Mouse (Mus musculus) forebrain, embryonic 10.5 days (tissue): ENCODE results near the gene Nsun4. TPM values are rescaled to one million over a fixed set of nuclear protein-coding genes. Genes with fewer than 3 reads are reported as not detected.

Source experiments
- DNase-seq: peaks from one replicate; pipeline ENCODE4 v3.0.0-alpha.2; 2017; ENCODE audit warnings: low spot score; ENCODE audit errors: extremely low spot score
- H3K27ac ChIP-seq: fragments of 300-500 bp; sonication (generic); 2 replicates; pipeline ENCODE4 v1.5.1; 2016; ENCODE audit warnings: mild to moderate bottlenecking
- H3K27me3 ChIP-seq: fragments of 300-500 bp; sonication (generic); 2 replicates; pipeline ENCODE4 v1.6.1; 2016; ENCODE audit warnings: mild to moderate bottlenecking; ENCODE audit not compliant: poor library complexity, severe bottlenecking
- H3K36me3 ChIP-seq: fragments of 300-500 bp; sonication (generic); replicated peaks from 2 replicates; pipeline ENCODE4 v1.6.1; 2016; ENCODE audit warnings: mild to moderate bottlenecking, moderate library complexity
- H3K4me1 ChIP-seq: fragments of 300-500 bp; sonication (generic); 2 replicates; pipeline ENCODE4 v1.6.1; 2016
- H3K4me3 ChIP-seq: fragments of 300-500 bp; sonication (generic); 2 replicates; pipeline ENCODE4 v1.5.1; 2016; ENCODE audit warnings: mild to moderate bottlenecking, moderate library complexity
- H3K9me3 ChIP-seq: fragments of 300-500 bp; sonication (generic); 2 replicates; pipeline ENCODE4 v1.6.1; 2016; ENCODE audit warnings: mild to moderate bottlenecking, moderate library complexity
- WGBS: fragments of 180-500 bp; shearing (Covaris S2); methylation state at CpG from one replicate; pipeline ENCODE4 v1.1.7; 2016; 5-methylcytosine and 5-hydroxymethylcytosine counted together
- polyA plus RNA-seq: library from polyadenylated mRNA; unstranded; fragments of >200 nt; fragmentation: Nextera tagmentation; extraction: Ambion mirVana; gene quantifications from 2 replicates; pipeline ENCODE4 v1.2.1, GENCODE M21; 2016

The Nsun4 gene
- polyA plus RNA-seq, 1 experiment from 2014 or later, result 18.0 TPM

GRCm38 (mm10) chr4:116033374-116033773, 20.3 kb downstream of the Nsun4 start:
- 93% methylated on average over 5 of the region's 5 CpGs for WGBS

GRCm38 (mm10) chr4:116032906-116033305, 20.8 kb downstream of the Nsun4 start:
- H3K4me1 ChIP-seq, result no peaks in the 10 kb centered on the region
- no peak overlapping the region for H3K27ac ChIP-seq
- no peaks in the 10 kb centered on the region for H3K9me3 ChIP-seq
- H3K36me3 ChIP-seq, result peaks cover 45% of the 10 kb centered on the region
- no peak overlapping the region for H3K4me3 ChIP-seq
- no peaks in the 10 kb centered on the region for H3K27me3 ChIP-seq
- 91% methylated on average over 9 of the region's 9 CpGs for WGBS
- DNase-seq, result no peak

More at GRCm38 (mm10) chr4:116033374-116033773, 20.3 kb downstream of the Nsun4 start:
- no peaks in the 10 kb centered on the region for H3K4me1 ChIP-seq
- H3K36me3 ChIP-seq, result peaks cover 46% of the 10 kb centered on the region
- H3K27ac ChIP-seq, result no peak overlapping the region
- H3K9me3 ChIP-seq, result no peaks in the 10 kb centered on the region
- DNase-seq, result no peak
- H3K4me3 ChIP-seq, result no peak overlapping the region
- H3K27me3 ChIP-seq, result no peaks in the 10 kb centered on the region

- DNase-seq, result no peak
- peak within 1 kb of the TSS; percentile 79 for H3K27ac ChIP-seq
- H3K4me1 ChIP-seq, result peaks cover 29% of the 10 kb centered on the region
- no peaks in the 10 kb centered on the region for H3K9me3 ChIP-seq
- no peaks in the 10 kb centered on the region for H3K36me3 ChIP-seq
- peaks cover 89% of the 10 kb centered on the region for H3K27me3 ChIP-seq
- H3K4me3 ChIP-seq, result peak within 1 kb of the TSS; percentile 73
- WGBS, result 6% methylated on average over 18 of the region's 18 CpGs
Observed at GRCm38 (mm10) chr4:116017902-116018746, 35.6 kb downstream of the Nsun4 start, which contains the start of gene Faah. Faah (minus strand) TSS chr4:116017926.

- Histone ChIP-seq H3K4me1 (peaks cover 29% of the 10 kb centered on the region), H3K36me3 (no peaks in the 10 kb centered on the region), H3K27me3 (peaks cover 86% of the 10 kb centered on the region), H3K27ac (peak overlapping the region; percentile 79), H3K4me3 (peak overlapping the region; percentile 73), H3K9me3 (no peaks in the 10 kb centered on the region)
- WGBS, result under 1% methylated on average over 60 of the region's 60 CpGs
- peak; percentile 77 for DNase-seq
Observed at GRCm38 (mm10) chr4:116017300-116017901, 36.3 kb downstream of the Nsun4 start.

GRCm38 (mm10) chr4:116016862-116017299, 36.8 kb downstream of the Nsun4 start:
- Histone ChIP-seq H3K36me3 (no peaks in the 10 kb centered on the region), H3K27me3 (peaks cover 81% of the 10 kb centered on the region), H3K9me3 (no peaks in the 10 kb centered on the region), H3K4me1 (peaks cover 29% of the 10 kb centered on the region), H3K4me3 (peak overlapping the region; percentile 73), H3K27ac (peak overlapping the region; percentile 79)
- DNase-seq, result no peak
- WGBS, result 12% methylated on average over 16 of the region's 16 CpGs

- no peaks in the 10 kb centered on the region for H3K36me3 ChIP-seq
- peaks cover 78% of the 10 kb centered on the region for H3K27me3 ChIP-seq
- 58% methylated on average over 3 of the region's 3 CpGs for WGBS
- no peak overlapping the region for H3K27ac ChIP-seq
- DNase-seq, result no peak
- peaks cover 29% of the 10 kb centered on the region for H3K4me1 ChIP-seq
- H3K9me3 ChIP-seq, result no peaks in the 10 kb centered on the region
- no peak overlapping the region for H3K4me3 ChIP-seq
Observed at GRCm38 (mm10) chr4:116016396-116016795, 37.3 kb downstream of the Nsun4 start.

- WGBS, result 69% methylated on average over 8 of the region's 8 CpGs
- Histone ChIP-seq H3K27ac (no peak overlapping the region), H3K4me3 (no peak overlapping the region), H3K9me3 (no peaks in the 10 kb centered on the region), H3K4me1 (peaks cover 29% of the 10 kb centered on the region), H3K36me3 (no peaks in the 10 kb centered on the region), H3K27me3 (peaks cover 82% of the 10 kb centered on the region)
- DNase-seq, result no peak
Observed at GRCm38 (mm10) chr4:116015996-116016395, 37.7 kb downstream of the Nsun4 start.

GRCm38 (mm10) chr4:116015502-116015901, 38.2 kb downstream of the Nsun4 start:
- DNase-seq, result no peak
- 87% methylated on average over 5 of the region's 5 CpGs for WGBS
- H3K27ac ChIP-seq, result no peak overlapping the region
- no peak overlapping the region for H3K4me3 ChIP-seq
- H3K36me3 ChIP-seq, result no peaks in the 10 kb centered on the region
- no peaks in the 10 kb centered on the region for H3K9me3 ChIP-seq
- peaks cover 84% of the 10 kb centered on the region for H3K27me3 ChIP-seq
- peaks cover 29% of the 10 kb centered on the region for H3K4me1 ChIP-seq

- 0 out of 2 replicates have a peak, but pooled peaks cover 10% of the 10 kb centered on the region for H3K4me1 ChIP-seq
- DNase-seq, result no peak
- 83% methylated on average over 8 of the region's 8 CpGs for WGBS
- H3K27me3 ChIP-seq, result peaks cover 58% of the 10 kb centered on the region
- H3K4me3 ChIP-seq, result no peak overlapping the region
- no peaks in the 10 kb centered on the region for H3K36me3 ChIP-seq
- H3K27ac ChIP-seq, result no peak overlapping the region
- H3K9me3 ChIP-seq, result no peaks in the 10 kb centered on the region
Observed at GRCm38 (mm10) chr4:116010186-116010585, 43.5 kb downstream of the Nsun4 start.

- Histone ChIP-seq H3K4me3 (no peak overlapping the region), H3K36me3 (no peaks in the 10 kb centered on the region), H3K27ac (no peak overlapping the region), H3K27me3 (peaks cover 61% of the 10 kb centered on the region), H3K4me1 (0 out of 2 replicates have a peak, but pooled peaks cover 9% of the 10 kb centered on the region), H3K9me3 (no peaks in the 10 kb centered on the region)
- DNase-seq, result no peak
- WGBS, result 78% methylated on average over 4 of the region's 4 CpGs
Observed at GRCm38 (mm10) chr4:116001206-116001605, 52.5 kb downstream of the Nsun4 start.

- no peaks in the 10 kb centered on the region for H3K36me3 ChIP-seq
- DNase-seq, result no peak
- H3K4me1 ChIP-seq, result 0 out of 2 replicates have a peak, but pooled peaks cover 6% of the 10 kb centered on the region
- H3K27me3 ChIP-seq, result peaks cover 58% of the 10 kb centered on the region
- no peak overlapping the region for H3K4me3 ChIP-seq
- no peaks in the 10 kb centered on the region for H3K9me3 ChIP-seq
- H3K27ac ChIP-seq, result no peak overlapping the region
- 54% methylated on average over 6 of the region's 6 CpGs for WGBS
Observed at GRCm38 (mm10) chr4:116000671-116001070, 53.0 kb downstream of the Nsun4 start.

- Histone ChIP-seq H3K9me3 (peaks cover 7% of the 10 kb centered on the region; the same call in 1 of the 2 replicates), H3K4me1 (0 out of 2 replicates have a peak, but pooled peaks cover 5% of the 10 kb centered on the region), H3K4me3 (no peak overlapping the region), H3K36me3 (no peaks in the 10 kb centered on the region), H3K27me3 (peaks cover 27% of the 10 kb centered on the region), H3K27ac (no peak overlapping the region)
- 85% methylated on average over 4 of the region's 4 CpGs for WGBS
- no peak for DNase-seq
Observed at GRCm38 (mm10) chr4:115996729-115997128, 56.9 kb downstream of the Nsun4 start.

- Histone ChIP-seq H3K27ac (no peak overlapping the region), H3K36me3 (no peaks in the 10 kb centered on the region), H3K27me3 (peaks cover 22% of the 10 kb centered on the region), H3K9me3 (peaks cover 7% of the 10 kb centered on the region; the same call in 1 of the 2 replicates), H3K4me1 (no peaks in the 10 kb centered on the region), H3K4me3 (no peak overlapping the region)
- WGBS, result 87% methylated on average over 2 of the region's 2 CpGs
- no peak for DNase-seq
Observed at GRCm38 (mm10) chr4:115995376-115995730, 58.3 kb downstream of the Nsun4 start.
